Mouse (Mus musculus) spleen, adult 18-20 months (tissue): ENCODE data around the gene Vps26a.

ENCODE experiments used
- DNase-seq, 2 experiments: peaks; one replicate each; pipeline ENCODE4 v3.0.0; 2022; ENCODE audit warnings: mixed read lengths in 2 of 2

Gene Vps26a

DNA sequence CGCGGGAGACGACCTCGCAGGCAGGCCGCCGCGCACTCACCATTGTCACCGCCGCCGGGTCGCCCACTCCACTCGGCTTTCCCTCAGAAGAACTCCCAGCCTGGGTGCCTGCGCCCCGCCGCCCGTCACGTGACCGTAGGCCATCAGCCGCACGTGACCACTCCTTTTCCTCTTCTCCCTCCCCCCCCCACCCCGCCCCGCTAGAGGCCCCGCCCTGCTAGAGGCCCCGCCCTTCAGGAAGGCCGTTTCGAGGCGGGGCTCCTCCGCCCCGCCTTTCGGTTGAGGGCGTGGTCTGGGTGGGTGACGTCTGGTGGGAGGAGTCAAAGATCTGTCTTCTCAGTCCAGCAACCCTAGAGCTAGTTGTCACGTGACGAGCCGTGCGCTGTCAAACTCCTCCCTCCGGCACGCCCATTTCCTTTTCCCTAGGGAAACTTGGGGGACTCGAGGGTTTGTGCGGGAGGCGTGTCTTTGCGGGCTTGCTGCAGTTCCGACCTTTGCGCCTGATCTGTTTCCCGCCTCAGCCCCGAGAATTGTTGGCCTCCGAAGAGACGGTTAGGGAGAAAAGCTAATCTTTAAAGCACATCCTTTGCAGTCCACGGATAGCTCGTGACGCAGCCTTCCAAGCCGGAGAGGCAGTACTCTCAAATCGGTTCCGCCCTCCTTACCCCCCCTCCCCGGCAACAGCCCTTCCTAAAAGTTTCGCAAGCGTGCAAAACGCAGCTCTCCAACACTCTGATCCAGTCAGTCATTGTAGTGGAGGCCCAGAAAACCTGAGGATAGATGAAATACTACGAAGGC, at the start of gene Vps26a:
Gene Vps26a, minus strand, starts transcription at position 188 of the 798 bp plus-strand sequence.
- peak; percentile 99 for DNase-seq

DNA sequence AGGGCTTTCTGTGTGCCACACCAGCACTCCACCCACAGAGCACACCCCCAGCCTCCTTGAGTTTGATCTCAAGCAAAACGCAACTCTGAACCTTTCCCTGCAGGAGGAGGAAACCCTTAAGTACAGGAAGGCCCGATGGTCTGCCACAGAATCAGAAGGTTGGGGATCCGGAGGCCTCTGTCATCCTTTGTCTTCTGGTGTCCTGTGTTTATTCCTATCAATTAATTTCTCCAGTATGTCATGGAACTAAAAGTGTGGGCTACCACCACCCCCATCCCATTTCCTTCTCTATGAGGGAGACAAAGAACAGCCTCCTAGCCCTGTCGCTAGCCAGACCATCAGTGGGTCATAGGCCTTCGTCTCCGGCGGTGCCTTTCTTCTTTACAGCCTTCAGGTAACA, 47.9 kb upstream of the Vps26a start:
- DNase-seq = no peak

DNA sequence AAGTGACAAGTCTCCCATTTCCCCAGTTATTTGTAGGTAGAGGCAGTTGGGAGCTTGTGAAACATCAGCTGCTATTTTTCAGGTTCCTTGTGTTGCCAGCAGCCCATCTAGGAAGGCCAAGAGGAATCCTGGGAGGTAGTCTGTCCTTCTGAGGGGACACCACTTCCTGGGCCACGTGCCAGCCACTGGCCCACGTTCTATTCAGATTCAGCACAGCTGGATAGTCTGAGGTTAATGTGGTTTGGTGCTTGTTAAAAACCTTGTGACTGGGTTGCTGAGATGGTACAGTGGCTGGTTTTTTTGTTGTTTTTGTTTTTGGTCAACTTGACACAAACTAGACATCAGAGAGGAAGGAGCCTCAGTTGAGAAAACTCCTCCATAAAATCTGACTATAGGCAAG, 46.2 kb upstream of the Vps26a start:
- DNase-seq = no peak

DNA sequence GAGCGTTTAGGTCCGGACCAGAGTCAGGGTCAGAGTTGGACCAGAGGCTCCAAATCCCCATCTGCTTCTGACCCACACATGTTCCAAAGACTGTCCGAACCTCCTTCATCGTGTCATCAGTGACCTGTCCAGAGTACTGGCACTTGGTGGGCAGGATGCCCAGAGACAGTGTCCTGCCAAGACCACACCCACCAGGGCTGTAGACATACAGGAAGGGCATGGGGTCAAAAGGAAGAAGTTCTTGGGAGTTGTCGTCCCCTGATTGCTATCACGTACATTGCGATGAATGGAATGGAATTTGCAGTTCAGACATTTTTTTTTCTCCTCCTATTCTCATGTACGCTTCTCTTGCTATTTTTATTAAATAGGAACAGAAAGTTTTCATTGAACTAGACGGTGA, 43.6 kb upstream of the Vps26a start:
- DNase-seq = no peak

DNA sequence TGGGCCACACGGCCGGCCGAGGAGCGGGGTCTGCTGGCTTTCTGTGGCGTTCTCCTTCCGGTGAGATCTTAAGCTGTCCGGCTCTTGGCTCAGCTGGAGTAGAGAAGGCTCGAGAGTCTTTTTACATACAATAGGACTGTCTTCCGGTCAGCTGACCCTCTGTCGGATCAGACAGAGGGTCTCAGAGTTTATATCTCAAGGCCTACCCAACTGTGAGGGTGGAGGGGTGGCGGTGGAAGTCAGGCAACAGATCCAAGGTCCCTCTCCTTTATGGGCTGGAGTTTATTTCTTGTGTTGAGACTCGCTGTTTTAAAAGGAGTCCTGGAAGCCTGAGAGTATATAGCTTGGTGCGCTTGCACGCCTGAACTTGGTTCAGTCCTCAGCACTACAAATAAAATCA, 40.7 kb upstream of the Vps26a start, which contains the start of gene Srgn:
Gene Srgn, minus strand, starts transcription at position 101 of the 400 bp plus-strand sequence.
- no peak for DNase-seq

DNA sequence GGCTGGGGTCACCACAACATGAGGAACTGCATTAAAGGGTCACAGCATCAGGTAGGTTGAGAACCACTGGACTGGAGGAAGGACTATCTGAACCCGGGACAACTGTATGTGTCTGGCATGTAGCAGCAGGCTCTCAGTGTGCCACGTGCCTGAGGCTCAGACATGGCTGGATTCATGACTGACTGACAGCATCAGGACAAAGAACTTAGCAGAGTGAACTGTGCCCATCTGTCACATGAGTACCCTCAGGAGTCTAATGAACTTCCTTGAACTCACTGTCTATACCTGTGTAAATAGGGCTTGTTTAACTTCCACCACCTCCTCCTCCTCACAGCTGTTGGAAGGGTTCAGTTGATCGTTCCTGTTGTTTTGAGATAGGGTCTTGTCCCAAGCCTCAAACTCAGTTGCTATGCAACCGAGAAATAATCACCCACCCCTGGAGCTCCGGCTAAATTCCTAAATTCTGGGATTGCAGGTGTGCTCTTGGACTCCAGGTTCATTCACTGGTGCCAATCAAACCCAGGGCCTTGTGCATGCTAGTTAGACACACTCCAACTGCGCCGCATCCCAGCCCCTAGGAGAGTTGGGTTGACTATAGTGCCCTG, 35.8 kb upstream of the Vps26a start:
- no peak for DNase-seq

DNA sequence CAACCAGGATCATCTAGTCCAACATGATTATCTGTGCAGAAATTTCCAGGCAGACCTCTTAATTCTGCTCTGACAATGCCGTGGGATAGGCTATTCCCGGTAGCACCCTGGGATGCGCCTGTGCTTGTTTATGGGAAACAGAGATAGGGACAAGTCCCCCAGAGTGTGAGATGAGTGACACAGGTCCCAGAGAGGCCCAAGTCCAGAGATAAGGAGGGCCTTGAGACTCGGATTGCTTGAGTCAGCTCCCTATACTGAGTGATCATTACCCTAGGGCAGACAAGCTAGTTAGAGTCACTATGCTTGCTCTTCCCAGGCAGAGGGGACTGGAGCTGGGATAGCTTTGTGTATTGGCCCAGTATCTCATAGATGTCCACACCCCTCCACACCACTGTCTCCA, 35.2 kb upstream of the Vps26a start:
- DNase-seq = no peak

DNA sequence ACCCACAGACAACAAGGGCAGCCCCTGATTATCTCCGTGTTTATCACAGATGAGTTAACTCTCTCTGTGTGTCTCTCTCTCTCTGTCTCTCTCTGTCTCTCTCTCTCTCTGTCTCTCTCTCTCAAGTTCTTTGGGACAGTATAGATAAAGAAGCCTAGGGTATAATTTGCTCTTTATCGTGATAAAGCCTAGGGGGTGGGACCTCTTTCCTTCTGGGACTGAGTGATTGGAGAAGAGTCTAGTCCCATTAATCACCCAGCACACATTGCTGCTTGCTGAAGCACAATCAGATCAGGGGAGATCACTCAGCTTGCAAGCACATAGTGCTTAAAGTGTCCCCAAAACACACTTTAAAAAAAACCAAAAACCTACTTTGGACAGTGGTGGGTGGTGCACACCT, 34.3 kb upstream of the Vps26a start:
- no peak for DNase-seq

DNA sequence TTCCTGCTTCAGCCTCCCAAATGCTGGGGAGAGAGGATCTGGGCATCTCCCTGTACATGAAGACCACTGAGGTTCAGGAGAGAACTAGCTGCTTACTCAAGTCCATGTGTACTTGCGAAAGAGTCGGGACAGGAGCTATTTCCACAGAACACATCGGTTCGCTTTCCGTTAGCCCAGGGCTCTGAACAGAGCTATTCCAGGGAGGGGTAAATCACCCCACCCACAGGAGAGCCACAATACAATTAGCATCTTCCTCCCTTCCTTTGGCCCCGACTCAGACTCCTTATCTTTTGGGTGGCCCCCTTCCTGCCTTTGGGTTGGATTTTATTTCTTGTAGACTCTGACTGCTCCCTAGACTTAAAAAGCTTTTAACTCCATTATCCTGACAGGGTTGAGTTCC, 30.9 kb upstream of the Vps26a start:
- DNase-seq = no peak

DNA sequence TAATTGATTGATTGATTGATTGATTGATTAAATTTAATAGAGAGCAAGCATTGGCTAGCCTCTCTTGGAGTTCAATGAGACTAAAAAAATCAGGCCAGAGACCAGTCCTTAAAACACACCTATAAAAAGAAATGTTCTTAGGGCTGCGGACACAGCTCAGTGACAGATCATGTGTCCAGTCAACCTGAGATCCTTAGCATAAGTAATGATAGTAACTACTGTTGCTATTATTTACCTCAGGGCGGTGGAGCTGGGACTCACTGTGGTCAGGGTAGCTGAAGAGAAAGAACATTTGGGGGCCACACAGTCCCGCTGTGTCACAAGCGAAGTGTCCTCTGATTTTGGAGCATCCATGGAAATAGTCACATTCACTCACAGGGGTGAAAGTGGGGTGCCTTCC, 26.2 kb upstream of the Vps26a start:
- no peak for DNase-seq

DNA sequence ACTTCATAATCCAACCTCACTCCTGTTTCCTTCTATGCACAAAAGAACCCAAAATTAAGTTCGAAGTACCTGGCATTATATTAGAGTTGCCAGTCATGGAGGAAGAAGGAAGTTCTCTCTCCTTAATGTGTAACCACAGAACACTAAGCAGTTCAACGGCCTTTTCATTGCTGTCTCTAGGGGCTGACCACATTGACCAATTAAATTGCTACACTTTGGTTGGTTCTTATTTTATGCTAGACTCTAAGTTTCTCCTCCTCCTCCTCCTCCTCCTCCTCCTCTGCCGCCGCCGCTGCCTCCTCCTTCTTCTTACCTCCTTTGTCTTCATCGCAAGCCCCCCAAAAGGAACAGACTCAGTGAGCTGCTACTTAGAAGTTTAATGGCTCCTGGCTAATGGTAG, 24.9 kb upstream of the Vps26a start:
- no peak for DNase-seq

DNA sequence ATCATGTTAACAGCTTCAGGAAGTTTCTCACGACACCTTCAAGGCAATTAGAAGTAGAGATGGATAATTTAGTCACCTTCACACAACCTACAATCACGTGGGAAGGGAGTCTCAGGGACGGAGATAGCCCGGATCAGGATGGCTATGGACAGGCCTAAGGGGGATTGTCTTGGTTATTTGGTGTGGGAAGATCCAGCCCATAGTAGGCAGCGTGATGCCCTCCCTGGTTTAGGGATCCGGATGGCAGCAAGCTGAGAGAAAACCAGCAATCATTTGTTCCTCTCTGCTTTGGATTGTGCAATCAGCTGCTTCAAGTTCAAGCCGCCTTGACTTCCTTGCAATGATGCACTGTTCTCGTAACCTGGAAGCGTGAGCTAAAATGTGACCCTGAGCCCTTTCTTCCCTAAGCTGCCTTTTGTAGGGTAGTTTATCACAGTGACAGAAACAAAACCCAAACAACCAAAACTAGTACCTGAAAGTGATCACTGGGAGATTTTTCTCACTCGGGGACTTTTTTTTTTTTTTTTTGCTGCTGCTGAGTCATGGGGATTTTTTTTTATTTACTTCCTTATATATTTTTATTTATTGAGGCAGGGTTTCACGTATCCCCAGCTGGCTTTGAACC, 22.5 kb upstream of the Vps26a start:
- DNase-seq = no peak

DNA sequence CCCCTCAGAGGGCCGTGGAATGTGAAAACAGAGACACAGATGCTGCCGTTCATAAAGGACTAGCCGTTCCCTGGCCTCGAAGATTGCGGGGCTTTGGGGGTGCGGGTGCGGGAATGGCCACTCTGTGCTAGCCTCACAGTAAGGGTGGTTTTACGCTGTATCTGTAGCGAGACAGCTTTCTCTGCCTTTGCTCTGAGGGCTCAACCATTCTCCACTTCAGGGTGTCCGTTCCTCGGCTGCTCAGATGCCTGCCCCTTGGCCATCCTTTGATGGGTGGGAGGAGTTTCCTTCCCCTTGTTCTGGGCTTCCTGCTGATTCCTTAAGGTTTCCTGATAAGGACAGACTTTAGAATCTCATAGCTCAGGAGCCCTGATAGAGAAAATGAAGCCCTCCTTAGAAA, 21.9 kb upstream of the Vps26a start:
- DNase-seq = peak; percentile 21 to 41

DNA sequence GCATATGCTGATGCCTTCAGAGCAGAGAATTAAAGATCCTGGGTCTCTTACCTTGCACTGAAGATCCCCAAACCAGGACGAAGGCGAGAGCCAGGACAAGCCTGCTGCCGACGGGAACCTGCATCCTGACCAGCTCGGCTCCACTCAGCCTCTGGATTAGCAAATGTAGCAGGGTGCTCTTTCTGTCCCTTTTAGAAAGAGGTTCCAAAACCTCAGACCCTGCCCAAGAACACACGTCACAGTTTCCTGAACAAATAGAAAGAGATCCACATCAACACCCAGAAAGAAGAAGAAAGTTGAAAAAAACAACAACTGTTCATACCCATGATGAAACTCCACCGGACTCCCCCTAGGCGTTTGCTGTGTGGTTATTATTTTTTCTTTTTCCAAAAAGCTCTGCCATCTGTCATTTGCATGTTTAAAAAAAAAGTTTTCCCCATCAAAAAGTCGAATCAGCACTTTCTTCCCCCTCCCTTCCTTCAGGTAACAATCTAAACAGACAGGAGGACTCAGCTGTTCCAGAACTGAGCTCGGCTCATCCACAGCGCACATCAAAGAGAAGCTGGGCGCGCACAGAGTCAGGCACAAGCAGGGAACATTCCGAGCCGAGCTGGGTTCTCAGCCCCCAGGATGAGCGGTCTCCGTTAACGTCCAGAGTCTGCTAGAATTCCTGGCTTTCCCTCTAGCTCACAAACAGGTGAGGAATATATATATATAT, 21.1 kb upstream of the Vps26a start:
- peak; percentile 61 to 66 for DNase-seq

DNA sequence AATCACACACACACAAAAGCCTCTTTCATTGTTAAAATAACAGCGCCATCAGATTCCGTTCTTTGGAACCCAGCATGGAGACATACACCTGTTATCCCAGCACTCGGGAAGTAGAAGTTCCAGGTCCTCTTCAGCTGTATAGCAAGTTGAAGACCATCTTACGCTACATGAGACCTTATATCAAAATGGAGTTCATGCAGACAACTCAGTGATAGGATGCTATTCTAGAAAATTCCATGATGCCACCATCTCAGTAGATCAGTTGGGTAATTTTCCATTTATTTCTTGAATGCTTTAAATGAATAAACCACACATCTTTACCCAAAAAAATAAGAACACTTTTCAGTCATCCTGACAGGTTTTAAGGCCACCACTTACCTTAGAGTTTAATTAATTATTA, 20.5 kb upstream of the Vps26a start:
- no peak for DNase-seq

DNA sequence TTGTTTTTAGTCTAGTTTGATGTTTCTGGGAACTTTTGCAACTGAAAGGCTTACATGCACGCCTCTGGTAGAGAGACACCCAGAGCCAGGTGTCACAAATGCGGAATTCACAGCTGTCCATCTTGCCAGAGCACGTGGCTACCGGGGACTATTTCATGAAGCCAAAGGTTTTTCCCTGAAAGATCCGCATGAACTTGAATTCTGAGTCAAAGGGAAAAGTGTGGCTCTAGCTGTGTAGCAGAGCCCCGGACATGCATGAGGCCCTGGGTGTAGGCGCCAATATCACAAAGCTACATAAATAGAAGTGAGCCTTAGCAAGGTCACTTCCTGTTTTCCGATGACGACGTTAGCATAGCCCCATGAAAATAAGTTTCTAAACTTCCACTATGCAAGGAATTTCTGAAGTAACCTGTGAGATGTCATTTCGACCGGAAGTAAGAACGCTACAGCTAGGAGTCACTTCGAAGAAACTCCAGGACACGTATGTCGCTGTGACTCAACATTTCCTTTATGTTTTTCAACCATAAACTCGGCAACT, 19.5 kb upstream of the Vps26a start:
- peak; percentile 25 to 40 for DNase-seq

DNA sequence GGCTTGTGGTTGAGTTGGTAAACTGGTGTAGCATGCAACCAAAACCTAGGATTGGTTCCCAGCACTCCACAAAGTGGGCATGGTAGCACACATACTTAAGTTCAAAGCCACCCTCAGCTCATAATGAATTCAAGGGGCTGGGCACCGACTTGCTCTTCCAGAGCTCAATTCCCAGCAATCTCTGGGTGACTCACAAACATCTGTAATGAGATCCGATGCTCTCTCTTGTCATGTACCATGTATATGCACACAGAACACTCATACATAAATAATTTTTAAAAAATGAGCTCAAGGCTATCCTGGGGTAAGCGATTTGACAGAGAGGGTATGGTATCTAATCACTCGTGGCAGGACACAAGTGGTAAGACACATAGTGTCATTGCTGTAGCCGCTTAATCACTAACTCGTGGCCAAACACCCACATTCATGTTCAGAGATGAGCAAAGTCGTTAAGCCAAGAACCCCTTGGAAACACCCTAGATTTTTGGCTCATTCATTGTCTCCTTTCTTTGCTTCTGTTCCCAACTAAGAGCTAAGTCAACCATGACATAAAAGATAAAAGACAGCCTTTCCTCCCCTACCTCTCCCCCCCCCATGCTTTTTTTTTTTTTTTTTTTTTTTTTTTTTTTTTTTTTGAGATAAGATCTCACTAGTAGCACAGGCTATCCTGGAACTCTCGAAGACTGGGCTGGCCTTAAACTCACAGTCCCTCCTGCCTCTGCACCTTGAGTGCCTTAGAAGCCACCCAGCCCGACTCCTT, 18.8 kb upstream of the Vps26a start:
- DNase-seq = no peak

DNA sequence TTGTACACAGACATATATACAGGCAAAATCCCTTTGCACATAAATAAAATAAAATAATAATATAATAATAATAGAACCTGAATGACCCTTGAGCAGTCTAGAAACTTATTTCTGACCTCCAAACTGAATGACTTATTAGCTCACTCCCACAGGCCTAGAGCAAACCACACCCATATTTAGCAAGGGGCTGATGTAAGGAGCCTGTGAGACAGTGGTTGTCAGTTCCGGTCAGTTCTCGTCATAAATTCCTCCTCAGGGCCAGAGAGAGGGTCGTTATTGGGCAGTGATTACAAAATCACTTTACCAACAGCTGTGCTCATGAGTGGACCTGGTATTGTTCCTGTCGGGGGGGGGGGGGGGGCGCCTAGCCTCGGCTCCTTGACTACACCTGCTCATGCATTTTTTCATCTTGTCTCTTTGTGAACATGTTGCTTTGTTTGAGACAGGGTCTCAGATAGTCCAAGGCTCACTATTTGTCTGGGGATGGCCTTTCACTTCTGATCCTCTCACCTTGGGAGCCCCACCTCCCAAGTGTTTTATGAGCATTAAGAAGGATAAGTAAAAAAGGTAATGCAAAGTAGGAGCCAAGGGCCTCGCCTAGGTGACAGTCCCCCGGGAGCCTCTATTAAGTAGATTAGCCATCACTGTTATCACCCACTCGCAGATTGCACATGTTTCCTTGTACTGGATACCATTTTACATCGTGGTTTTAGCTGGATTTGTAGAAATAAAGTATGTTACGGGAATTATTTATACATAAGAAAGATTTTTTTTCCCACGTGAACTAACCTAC, 17.4 kb upstream of the Vps26a start:
- no peak for DNase-seq

DNA sequence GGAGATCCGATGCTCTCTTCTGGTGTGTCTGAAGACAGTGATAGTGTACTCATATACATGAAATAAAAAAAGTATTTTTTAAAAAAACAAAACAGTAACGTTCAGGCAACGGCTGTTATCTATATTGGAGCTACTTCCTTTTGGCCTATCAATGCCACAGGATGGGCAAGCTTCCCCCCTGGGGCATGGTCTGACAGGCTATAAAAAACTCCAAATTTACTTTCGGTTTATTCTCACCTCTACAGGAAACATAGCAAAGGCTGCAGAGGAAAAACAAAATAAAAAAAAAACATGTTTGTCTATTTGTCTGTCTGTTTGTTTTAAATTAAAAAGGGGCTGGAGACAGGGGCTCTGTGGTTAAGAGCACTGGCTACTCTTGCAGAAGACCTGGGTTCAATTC, 16.7 kb upstream of the Vps26a start:
- no peak for DNase-seq

DNA sequence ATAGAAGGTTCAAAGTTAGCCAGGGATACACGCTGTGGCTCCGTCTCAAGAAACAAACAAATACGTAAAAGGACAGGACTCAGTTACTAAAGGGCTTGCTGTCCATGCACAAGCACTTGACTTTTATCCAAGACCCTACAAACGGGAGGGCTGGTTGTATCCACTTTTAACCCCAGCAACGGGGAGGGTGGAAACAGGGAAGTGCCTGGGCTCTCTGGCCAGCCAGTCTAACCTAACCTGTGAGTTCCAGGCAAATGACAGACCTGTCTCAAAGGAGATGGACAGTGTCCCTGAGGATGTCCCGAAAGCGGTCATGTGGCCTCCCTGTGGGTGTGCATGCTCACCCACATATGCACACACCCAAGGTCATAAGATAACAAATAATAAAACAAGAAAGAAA, 15.3 kb upstream of the Vps26a start:
- DNase-seq = no peak

DNA sequence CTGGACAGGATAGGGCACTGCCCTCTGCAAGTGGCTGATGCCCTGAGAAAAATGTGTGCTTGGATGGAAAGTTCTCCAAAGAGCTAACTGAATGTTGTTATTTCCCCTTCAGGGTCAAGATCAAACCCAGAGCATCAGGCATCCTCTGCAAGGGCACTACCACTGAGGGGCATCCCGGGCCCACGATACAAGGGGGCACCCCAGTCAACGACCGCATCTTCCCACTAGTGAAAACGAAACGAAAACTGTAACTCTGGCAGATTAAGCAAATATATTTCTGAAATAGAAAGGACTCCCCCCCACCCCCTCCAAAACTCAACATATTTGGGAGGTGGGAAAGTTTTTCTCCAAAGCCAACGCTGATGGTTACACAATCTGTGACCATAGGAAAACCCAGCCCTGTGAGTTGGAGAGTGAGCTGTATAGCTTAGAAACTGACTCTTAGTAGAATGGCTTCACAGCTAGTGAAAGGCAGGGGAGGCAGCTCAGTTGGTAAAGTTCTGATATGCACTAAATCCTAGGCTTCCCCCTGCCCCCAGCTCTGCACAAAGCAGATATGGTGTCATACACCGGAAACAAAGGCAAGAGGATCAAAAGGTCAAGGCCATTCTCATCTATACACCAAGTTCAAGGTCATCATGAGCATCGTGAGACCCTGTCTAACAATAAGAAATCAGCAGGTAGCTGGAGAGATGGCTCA, 14.5 kb upstream of the Vps26a start:
- peak; percentile 30 to 41 for DNase-seq
